Mouse (Mus musculus) MEL (cell line): ENCODE data around the gene Eef2.
A peak's percentile ranks its signal among the peaks of the same experiment; 100 is the strongest.

Source experiments
- CTCF ChIP-seq, 3 experiments: IDR thresholded peaks in 2 of 3; conservative IDR thresholded peaks in 1 of 3; 2 replicates each; pipeline ENCODE4 v1.5.1; 2011 to 2012; ENCODE audit warnings: low read length in 3 of 3, low read depth in 2 of 3, mild to moderate bottlenecking in 2 of 3, improper control_type of control experiment in 1 of 3, inconsistent platforms in 1 of 3, mixed read lengths in 1 of 3, moderate library complexity in 1 of 3; ENCODE audit not compliant: control insufficient read depth in 1 of 3, insufficient read depth in 1 of 3, poor library complexity in 1 of 3, severe bottlenecking in 1 of 3
- JUND ChIP-seq: IDR thresholded peaks from 2 replicates; pipeline ENCODE4 v1.6.1; 2011; ENCODE audit warnings: low read depth, mild to moderate bottlenecking, improper control_type of control experiment, low read length
- KAT2A ChIP-seq: conservative IDR thresholded peaks from 2 replicates; pipeline ENCODE4 v1.6.1; 2012; ENCODE audit warnings: low read depth, low read length, improper control_type of control experiment, inconsistent platforms
- MAX ChIP-seq: IDR thresholded peaks from 2 replicates; pipeline ENCODE4 v1.6.1; 2011; ENCODE audit warnings: low read length, improper control_type of control experiment
- NRF1 ChIP-seq: IDR thresholded peaks from 2 replicates; pipeline ENCODE4 v1.6.1; 2014; ENCODE audit warnings: low read depth, mild to moderate bottlenecking, inconsistent platforms, low read length, improper control_type of control experiment, moderate library complexity; ENCODE audit not compliant: poor library complexity, insufficient read depth, severe bottlenecking

DNA sequence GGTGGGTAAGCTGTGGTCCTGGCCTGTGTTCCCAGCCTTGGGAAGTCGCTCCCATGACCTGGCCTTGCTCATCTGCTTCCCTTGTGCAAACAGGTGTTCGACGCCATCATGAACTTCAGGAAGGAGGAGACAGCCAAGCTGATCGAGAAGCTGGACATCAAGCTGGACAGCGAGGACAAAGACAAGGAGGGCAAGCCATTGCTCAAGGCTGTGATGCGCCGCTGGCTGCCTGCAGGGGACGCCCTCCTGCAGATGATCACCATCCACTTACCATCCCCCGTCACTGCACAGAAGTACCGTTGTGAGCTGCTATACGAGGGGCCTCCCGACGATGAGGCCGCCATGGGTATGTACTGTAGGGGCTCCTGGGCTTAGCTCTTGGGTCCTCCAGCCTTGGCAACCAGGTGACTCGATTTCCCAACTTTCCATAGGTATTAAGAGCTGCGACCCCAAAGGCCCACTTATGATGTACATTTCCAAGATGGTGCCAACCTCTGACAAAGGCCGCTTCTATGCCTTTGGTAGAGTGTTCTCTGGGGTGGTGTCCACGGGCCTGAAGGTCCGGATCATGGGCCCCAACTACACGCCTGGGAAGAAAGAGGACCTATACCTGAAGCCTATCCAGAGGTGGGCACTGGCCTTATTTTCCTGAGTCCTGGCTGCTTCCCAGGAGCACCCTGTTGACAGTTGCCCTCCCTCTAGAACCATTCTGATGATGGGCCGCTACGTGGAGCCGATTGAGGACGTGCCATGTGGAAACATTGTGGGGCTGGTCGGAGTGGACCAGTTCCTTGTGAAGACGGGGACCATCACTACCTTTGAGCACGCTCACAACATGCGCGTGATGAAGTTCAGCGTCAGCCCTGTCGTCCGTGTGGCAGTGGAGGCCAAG, 3.3 kb downstream of the Eef2 start:
- no peak for TF ChIP-seq KAT2A
- TF ChIP-seq JUND = no peak
- no peak for TF ChIP-seq NRF1
- TF ChIP-seq CTCF (IDR thresholded peaks at IDR 0.05 in 2 of 3, conservative IDR thresholded peaks at IDR 0.05 in 1 of 3; ENCODE audit: control insufficient read depth in 1 of 3, insufficient read depth in 1 of 3, low read depth in 2 of 3, low read length in 3 of 3, poor library complexity in 1 of 3, severe bottlenecking in 1 of 3) = peak; percentile 18 to 43 (median 36); a peak in 5 of 6 replicates
- no peak for TF ChIP-seq MAX
